Mouse (Mus musculus) liver, adult (tissue): ENCODE measurements at regions not wholly inside any gene's neighbourhood (a gene's known extent, or its start where the extent isn't known, plus 50 kb on each side); places are given as distances from the start of the nearest gene placed in this dataset.

Experiments used
- GATA4 ChIP-seq: IDR thresholded peaks from 2 replicates; pipeline ENCODE4 v1.6.1; 2014; ENCODE audit warnings: mild to moderate bottlenecking, low read length; ENCODE audit not compliant: insufficient replicate concordance

DNA sequence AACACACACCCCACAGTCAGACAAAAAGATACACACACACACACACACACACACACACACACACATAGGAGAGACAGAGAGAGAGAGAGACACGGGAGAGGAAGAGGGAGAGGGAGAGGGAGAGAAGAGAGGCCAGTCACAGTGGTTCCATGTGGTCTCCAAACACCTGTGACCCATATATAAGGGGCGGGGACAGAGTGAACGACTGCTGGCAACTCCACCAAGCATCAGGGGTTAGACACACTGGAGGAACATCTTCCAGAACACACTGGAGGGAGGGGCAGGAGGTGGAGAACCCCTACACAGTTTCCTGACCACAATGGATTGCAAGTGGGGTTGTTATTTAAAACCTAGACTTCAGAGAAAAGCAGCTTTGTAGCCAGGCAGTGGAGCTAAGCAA lies 321.4 kb downstream of the Hlx start:
- no peak for TF ChIP-seq GATA4

DNA sequence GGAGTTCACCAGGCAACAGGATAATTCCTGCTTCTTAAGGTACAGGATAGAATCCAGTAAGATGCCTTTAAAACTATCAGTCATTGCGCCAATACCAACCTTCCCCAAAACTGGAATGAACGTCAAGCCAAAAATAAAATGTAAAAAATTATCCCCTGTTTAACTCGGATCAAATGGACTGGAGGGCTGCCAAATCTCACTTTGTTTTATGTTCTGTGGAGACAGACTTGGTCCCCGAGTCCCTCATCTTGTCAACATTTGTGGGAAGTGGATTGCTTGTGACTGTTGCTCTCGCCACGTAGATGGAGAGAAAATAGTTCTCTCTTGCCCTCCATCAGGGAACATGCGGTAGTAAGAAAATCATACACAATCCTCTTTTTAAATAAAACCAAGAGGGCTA lies 322.4 kb downstream of the Hlx start:
- TF ChIP-seq GATA4 = no peak

GRCm38 (mm10) chr1:184402985-184403384 lies 329.4 kb downstream of the Hlx start:
- TF ChIP-seq GATA4 = no peak

DNA sequence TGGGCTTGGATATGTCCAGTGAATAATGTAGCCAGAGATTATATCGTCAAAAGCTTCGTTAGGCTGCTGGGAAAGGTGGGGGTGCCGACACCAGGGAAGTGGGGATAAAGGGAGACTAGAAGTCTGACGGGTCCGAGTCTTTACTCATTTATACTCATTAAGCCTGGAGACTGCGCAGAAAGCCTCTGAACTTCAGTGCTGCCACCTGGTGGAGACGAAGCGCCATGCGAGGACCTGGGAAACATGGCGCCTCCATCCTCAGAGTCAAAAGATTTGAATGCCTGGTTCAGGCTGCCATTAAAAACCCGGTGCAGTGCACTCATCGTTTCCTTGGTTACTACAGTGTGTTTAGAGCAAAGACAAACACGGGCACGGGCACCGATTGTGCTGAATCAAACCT lies 337.2 kb downstream of the Hlx start:
- TF ChIP-seq GATA4 = no peak

DNA sequence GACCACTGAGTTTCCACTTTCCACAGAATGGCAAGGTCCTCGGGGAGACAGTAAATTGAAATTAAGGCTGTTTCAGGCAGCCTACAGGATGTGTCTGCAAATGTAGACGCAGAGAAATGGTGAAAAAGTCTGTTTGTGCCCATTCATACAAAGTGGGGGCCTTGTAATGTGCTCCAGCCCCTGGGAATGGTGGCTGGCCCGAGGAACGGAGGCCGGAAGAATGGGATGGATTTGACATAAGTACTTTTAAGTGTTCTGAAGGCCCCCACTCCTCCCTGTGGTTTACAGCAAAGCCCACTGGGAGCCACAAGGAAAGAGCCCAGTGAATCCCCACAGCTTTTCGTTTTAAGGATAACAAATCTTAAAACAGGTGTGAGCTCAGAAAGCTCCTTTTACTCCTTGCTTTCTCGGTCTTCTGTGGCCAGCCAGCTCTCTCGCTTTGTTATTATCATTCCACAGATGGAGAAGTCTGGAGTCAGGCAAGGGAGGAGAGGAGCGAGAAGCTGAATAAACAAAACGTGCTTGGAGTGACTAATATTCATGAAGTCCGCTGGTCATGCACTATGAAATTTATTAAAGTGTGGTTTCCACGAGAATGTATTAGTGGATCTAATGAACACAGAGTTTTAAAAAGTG lies 337.7 kb downstream of the Hlx start:
- TF ChIP-seq GATA4 = no peak

DNA sequence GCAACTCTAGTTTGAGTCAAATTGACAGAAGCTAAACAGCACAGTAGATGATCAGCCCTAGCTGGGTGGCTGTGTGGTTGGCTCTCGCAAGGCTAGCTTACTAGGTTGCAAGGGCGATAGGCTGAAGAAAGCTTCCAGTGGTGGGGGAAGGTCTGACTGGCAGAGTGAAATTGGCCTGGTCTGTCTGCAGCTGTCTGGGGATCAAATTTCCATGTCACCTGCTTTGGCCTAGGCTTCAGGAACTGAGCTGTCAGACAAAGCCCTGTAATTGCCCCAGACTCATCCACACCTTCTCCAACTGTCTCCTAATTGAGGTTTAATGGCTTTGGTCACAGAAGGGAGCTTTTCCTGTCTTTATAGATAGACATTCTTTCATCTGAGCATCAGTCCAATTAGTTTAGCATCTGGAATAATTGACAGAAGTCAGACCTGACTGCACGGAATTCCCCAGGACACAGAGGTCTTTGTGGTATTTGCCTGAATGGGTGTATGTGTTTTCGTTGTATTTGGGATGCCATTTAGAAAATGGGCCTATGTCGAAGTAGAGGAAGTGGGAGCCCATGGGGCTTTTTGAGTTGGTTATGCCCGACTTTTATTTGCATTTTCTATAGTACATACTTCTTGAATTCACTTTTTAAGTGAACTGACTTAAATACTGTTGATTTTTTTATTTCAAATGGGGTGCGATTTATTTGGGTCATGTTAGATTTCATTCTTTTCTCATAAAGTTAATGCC lies 348.2 kb downstream of the Hlx start:
- no peak for TF ChIP-seq GATA4

DNA sequence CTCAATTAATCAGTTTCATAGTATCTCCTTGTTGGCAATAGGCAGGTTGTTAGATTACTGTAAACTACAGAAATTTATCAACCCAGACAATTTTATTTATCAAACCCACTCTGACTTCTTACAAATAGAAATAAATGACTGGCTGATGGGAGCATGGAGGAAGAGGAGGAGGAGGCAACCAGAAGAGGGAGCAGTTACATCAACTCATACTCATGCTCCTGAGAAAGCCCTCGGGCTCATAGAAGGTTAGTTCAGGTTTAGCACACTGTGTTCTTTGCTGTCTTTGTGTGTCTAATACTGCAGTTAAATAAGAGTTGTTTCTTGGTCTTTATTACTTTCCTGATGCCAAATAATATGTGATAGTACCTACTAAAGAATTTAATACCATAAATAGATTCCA lies 344.6 kb upstream of the 1700056E22Rik start:
- no peak for TF ChIP-seq GATA4

GRCm38 (mm10) chr1:184365026-184365425 lies 330.9 kb upstream of the 1700056E22Rik start:
- TF ChIP-seq GATA4 = no peak

GRCm38 (mm10) chr1:184358226-184358568 lies 324.1 kb upstream of the 1700056E22Rik start:
- TF ChIP-seq GATA4 = peak; percentile 24; the same call in 1 of the 2 replicates

GRCm38 (mm10) chr1:184357474-184358225 lies 323.5 kb upstream of the 1700056E22Rik start:
- no peak; the same call in none of the 2 replicates for TF ChIP-seq GATA4

DNA sequence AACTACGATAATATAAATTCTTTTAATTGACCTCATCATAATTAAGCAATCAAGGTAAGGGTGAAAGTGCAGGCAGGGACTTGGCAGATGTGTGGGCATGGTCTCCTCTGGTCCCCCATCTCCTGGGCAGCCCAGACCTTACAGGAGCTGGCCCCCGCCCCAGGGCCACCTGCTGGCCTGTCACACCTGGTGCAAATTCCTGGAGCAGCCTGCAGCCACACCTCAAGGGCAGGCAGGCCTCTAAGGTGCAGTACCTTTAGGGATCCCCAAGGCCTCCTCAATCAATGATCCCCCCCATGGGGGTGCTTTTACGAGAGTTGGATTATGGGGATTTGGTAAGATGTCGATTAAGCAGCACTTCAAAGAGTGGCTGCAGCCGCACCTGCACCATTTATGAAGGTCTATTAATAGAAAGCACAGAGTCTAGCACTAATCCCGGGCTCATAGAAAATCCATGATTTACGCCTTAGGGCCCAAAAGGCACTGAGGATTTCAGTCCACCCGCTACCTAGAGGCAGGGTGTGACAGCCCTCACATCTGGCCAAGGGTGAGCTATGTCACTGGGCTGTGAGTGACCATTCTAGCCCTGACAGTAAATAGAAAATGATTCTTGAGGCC lies 319.8 kb upstream of the 1700056E22Rik start:
- TF ChIP-seq GATA4 = no peak

- peak; percentile 79; the same call in 1 of the 2 replicates for TF ChIP-seq GATA4
Measured at GRCm38 (mm10) chr1:184351760-184352159, 317.7 kb upstream of the 1700056E22Rik start.

GRCm38 (mm10) chr1:184344829-184345228 lies 310.7 kb upstream of the 1700056E22Rik start:
- no peak for TF ChIP-seq GATA4

DNA sequence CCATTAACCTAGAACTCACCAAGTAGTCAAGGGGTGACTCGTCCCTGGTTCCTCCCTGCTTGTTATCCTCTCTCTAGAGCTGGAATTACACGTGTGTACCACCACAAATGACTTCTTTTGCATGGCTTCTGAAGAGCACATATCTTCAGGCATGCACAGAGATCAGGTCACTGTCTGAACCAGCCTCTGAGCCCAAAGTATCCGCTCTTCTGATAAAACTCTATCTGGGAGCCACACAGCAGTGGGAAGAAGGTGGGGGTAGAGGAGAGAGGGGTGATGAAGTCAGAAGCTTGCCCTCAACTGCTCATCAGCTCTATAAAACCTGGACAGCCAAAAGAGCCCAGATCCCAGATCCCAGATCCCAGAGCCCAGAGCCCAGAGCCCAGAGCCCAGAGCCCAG lies 301.9 kb upstream of the 1700056E22Rik start:
- TF ChIP-seq GATA4 = no peak

GRCm38 (mm10) chr1:184335281-184335680 lies 301.2 kb upstream of the 1700056E22Rik start:
- no peak for TF ChIP-seq GATA4

DNA sequence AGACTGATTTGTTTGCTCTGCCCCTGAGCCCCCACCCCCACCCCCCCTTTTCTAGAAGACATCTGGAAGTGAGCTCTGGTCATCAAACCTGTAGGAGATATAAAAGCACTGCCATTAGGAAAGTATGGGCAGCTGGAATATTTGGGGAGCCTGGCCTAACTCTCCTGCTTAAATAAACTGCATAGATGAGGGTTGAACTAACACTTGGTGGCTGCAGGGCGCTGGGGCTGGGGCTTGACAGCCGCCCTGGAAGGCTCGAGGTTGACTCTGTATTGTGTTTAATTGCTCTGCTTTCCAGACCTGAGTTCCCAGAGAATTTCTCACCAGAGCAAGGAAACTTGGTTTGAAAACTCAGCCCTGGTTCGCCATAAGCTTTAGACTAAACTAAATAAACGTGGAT lies 300.7 kb upstream of the 1700056E22Rik start:
- TF ChIP-seq GATA4 = no peak
